Mouse (Mus musculus) layer of hippocampus, adult 9-10 months (tissue): ENCODE results near the gene Rgl3.
A peak's percentile ranks its signal among the peaks of the same experiment; 100 is the strongest.

Experiments used
- DNase-seq: peaks from one replicate; pipeline ENCODE4 v3.0.0; 2022; ENCODE audit warnings: low spot score

Rgl3 gene

DNA sequence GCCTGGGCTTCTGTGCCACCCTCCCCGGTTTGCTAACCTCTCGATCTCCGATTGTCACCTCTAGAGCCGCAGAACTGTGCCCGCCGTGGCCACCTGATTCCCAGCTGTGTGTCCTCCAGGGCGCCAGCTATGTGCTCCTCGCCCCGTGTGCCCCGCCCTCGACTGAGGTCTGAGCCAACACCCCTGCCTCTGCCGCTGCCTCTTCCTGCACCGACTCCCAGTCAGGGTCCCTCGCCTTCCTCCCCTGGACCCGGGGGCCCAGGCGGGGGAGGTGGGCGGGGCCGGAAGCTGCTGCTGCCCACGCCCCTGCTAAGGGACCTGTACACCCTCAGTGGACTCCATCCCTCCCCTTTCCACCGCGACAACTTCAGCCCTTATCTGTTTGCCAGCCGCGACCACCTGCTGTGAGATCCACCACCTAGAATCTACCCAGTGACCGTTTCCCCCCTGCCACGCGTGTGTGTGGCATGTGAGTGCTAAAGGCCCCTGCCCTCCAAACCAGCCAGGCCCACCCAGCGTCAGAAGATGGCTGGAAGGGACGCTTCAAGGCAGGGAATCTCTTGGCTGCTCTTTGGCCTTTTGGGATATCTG, 41.6 kb downstream of the Rgl3 start:
- DNase-seq = no peak

DNA sequence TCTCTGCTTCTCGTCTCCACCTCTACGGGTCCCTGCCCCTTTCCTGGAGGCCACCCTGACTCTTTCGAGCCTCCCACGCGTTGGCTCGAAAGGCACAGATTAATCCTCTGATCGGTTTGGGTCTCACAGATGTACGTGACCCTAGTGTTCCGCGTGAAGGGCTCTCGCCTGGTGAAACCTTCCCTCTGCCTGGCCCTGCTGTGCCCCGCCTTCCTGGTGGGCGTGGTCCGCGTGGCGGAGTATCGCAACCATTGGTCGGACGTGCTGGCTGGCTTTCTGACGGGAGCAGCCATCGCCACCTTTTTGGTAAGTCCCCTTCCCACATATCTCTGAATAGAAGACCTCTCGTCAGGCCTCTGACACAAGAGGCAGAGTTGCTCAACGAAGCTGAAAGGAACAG, 45.0 kb downstream of the Rgl3 start:
- no peak for DNase-seq

DNA sequence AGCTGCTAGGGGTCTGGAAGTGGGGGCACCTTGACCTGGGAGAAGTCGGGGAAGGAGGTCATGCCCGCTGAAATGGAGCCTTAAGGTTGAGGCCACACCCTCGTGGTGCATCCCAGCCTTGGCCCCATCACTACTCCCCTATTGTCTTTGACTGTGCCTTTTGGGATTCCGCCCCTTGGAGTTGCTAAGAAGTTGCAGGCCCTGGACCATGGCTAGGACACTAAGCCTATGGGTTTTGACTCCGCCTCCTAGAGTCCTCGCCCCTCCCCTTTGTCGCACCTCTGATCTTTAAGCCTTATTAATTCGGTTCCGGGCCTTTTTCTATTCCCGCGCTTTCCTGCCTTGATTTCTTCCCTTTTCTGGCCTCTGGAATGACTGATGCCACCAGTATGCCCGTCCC, 45.6 kb downstream of the Rgl3 start:
- DNase-seq = no peak

DNA sequence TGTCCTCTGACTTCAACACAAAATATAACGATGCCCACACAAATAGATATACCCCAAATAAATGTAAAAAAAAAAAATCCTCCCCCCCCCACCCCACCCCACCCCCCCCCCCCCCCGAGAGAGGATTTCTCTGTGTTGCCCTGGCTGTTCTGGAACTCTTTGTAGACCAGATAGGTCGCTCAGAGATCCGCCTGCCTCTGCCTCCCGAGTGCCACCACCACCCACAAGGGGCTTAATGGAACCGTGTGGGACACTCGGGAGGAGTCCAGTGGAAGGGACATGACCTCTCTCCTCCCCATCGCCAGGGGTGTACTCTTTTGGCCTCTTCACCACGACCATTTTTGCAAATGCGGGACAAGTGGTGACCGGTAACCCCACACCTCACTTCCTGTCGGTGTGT, 46.2 kb downstream of the Rgl3 start:
- DNase-seq = no peak

DNA sequence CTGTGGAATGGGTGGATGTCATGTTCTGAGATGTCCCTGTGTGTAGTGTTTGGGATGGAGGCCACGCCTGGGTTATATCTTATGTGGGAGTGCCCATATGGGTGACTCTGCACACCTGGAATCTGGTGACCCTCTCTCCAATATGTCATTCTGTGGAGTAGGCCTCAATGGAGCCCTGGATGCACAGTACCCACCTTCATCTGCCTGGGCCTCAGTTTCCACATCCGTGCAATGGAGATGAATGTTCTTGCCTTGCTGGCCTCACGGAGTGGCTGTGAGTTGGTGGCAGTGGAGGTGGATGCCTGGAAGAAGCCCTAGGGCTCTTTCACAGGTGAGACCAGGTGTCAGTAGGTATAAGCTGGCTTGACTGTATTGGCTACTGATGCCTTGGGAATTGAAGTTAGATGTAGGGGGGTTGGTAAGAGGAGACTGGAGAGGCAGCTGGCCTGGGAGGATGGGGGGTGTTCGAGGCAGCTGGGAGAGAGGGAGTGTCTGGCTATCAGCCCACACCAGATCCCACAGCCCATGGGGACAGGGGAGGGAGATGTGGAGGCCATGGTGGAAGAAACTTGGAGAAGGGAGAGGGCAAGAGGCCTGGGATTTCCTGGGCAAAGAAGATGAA, 50.9 kb downstream of the Rgl3 start:
- no peak for DNase-seq

DNA sequence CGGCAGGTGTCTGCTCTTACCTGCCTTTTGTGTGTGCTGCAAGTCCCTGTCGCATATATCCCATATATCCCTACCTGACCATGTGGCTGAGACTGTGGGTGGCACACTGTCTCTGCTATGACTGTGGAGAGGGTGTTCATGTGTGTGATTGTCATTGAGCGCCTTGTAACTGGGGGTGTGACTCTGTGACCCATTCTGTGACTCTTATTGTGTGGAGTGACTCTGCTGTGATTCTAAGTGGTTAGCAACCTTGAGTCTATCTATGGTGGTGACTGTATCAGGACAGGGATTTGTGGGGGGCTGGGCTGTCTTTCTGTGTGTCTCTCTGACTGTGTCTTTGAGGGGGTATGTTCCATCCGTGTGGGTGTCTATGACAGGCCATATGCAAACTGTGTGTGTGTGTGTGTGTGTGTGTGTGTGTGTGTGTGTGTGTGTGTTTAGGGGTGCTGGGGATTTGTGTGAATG, 51.5 kb downstream of the Rgl3 start:
- no peak for DNase-seq

DNA sequence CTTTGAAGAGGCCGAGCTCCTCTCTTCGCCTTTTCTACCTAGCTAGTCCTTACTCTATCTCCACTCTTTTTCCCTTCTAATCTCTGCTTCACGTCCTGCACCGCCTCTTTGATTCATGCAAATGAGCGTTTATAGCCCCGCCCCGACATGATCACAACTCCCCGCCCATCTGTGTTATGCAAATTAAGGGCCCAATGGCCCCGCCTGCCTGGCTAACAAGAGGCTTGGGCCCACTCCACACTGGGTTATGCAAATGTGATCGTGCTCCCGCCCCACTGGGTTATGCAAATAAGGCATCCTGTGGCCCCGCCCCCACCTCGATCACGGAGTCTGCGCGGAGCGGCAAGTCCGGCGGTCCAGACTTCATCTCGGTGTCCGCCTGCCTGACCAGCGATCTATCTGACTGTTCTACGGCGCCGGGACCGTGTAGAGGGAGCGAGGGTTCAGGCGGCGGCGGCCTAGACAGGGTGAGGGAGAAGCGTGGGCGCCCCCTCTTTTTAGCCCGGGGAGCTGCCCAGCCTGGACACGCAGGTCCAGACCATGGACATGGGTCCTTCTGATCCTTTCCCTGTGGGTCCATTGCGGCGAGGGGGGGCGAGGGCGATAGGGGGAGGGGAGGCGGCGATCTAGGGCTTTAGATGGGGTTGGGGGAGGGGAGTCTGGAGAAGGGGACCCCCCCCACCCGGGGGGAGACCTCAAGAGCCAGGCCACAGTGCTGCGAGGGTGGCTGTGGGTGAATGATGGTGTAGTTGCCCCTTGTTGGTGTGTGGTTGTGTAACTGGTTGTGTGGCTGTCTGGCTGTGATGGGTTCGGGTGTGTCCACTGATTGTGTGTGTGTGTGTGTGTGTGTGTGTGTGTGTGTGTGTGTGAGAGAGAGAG, 52.3 kb downstream of the Rgl3 start, which contains the start of gene Plppr2:
Gene Plppr2 (plus strand): TSS at position 342 of the 879 bp plus-strand sequence.
- peak; percentile 96 for DNase-seq

DNA sequence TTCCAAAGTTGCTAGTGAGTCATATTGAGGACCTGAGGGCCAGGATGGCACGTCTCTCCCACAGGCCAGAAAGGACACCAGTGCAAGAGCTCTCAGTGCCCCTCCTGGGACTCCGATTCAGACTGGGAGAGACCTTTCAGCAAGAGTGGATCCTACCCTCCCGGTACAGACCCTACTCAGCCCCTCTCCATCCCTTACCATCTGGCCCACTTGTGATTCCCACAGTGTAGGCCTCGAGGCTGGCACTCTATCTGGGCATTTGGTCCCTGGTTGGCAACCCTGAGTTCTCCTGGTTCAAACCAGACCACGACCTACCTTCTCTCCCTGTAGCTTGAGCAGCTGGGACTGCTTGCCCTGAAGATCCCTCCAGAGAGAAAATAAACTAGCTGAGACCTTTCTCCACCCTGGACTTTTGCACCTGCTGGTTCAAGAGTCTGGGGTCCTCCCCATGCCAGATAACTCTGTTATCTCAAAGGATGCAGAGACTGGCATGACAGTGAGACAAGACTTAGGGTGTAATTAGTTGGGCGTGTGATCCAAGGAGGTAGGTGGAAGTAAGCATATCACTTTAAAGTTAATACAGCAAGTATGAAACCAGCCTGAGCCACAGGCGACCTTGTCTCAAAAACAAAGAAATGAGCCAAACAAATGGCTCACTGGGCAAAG, 53.6 kb downstream of the Rgl3 start:
- DNase-seq = no peak

DNA sequence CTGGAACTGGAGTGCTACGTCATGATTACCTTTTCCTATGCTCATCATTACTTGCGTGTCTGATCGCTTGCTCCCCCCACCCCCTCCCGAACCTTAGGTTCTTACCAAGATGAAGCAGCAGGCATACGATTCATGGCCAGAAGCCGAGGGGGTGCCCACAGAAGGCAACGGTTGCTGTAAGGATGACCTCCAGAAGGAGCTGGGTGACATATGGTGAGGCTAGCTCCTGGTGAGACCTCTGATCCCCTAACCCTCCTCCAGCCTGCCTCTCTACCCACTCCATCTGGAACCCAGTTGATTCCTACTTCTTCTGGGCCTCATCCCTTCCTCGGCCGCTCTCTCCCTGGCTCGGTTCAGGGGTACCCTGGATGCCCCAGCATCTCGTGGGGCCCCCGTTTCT, 55.2 kb downstream of the Rgl3 start:
- no peak for DNase-seq

DNA sequence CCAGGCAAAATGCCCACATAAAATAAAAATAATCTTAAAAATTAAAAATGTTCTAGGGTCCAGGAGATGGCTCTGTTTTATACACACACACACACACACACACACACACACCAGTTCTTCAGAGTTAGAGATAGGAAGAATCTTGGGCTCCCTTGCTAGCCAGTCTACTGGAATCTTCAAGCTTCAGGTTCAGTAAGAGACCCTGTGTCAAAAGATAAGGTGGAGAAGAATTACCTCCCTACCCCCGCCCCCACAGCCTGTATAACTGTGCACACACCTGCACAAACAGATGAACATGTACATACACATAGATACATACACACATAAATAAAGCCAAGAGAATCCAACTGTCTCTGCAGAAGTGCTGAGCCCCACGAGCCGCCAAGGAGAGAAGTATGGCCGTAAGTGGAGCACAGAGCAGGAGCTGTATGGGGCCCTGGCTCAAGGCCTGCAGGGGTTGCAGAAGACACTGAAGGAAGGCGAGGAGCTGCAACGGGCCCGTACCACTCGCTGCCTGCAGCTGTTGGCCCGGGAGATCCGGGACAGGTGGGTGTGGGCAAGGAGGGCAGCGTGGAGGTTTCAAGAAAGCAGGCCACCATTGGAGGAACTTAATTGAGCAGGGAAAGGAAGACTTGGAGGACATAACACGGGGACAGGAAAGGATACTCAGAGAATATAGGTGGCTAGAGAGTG, 56.7 kb downstream of the Rgl3 start:
- DNase-seq = no peak

DNA sequence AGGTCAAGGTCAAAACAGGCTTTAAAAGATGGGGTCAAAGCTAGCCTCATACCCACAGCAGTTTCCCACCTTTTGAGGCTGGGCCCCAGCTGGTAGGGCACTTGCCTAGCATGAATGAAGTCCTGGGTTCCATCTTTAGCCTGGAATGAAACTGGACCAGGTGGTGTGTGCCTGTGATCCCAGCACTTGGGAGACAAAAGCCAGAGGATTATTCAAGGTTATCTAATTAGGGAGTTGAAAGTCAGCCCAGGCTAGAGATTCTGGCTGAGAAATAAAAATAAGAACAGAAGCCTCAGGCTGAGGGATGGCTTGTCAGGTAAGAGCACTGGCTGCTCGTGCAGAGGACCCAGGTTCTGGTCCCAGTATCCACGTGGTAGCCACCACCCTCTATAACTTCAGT, 57.2 kb downstream of the Rgl3 start:
- no peak for DNase-seq

DNA sequence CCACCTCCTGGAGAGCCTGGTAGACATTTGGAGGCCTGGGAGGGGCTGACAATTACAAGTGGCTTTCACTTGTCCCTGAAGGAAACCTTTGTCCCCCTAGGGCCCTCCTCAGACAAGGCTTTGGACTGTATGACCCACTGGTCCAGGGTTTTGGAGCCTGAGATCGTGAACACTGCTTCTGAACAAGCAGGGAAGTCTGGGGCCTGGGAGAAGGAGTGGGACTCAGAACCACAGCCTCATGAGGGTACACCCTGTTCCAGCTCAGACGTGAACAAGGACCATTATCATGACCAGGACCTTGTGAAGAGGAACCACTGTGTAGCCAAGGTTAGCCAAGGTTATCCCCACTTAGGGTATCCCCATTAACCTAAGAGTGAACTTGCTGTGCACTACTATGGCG, 60.0 kb downstream of the Rgl3 start:
- DNase-seq = no peak

DNA sequence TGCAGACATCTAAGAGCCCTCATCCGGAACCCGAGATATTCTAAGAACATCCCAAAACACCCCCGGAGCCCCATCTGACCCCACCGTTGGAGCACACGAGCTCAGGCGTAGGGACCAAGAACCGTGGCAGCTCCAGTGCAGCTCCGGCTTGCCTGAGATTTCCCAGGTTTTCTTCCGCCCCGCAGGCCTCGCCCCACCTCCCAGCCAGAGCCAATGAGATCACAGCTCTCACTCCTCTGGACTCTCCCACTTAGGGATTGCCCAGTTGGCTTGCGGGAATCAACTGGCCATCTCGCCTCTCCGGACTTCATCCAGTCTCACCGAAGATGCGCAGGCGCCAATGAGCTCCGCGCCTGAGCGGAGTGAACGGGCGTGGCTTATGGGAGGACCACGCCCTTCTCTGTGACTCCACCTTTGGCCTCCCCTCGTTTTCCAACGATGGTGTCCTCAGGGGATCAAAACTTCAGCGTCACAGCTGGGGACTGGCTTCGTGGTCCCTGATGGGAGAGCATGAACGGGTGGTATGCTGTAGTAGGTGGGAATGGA, 62.0 kb downstream of the Rgl3 start, which contains the start of the genes Ccdc159 and Tmem205:
Gene Ccdc159 (plus strand): TSS at position 264 of the 546 bp plus-strand sequence.
Gene Tmem205 (minus strand): TSS at position 349 of the 546 bp plus-strand sequence.
- peak; percentile 83 for DNase-seq

DNA sequence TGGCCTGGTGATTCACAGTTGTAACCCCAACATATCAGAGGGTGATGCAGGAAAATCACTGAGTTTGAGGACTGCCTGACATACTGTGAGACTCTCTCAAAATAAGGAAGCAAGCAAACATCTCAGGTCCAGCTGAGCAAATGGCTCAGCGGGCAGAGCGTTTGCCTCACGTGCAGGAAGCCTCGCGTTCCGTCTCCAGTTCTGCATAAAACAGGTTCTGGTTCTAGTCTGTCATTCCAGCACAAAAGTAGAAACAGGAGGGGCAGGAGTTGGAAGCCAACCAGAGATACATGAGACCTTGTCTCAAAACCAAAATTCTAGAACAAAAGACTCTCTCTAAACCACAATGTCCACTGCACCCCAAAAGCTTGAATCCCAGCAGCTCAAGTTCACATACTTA, 62.5 kb downstream of the Rgl3 start:
- no peak for DNase-seq

DNA sequence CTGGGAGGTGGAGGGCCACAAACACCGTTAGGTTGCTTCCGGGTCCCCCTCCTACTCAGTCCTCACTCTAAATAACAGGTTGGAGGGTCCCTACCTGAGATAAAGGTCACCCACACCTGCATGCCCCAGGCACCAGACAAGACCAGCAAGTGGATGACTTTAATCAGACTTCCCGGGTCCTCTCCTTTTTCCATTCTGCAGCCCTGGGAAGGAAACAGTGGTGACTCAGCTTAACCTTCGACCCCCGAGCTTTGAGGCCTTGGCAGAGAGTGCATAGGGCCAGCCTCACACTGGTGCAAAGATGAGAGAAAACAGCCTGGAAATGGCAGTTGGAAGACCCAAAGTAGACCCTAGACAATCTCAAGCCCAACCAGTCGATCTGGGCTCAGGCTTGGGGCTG, 63.1 kb downstream of the Rgl3 start:
- DNase-seq = no peak

DNA sequence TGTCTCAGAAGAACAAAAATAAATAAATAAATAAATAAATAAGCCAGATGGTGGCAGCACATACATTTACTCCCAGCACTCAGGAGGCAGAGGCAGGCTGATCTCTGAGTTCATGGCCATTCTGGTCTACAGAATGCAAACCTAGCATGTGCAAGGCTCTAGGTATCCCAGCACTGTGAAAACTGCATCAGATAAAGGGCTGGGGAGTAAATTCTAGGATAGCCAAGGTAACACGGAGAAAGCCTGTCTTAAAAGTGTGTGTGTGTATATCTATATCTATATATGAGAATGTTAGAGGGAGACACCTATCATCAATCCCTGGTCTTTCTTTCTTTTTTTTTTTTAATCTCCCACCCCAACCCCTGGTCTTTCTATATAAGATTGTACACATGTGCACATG, 63.7 kb downstream of the Rgl3 start:
- no peak for DNase-seq

DNA sequence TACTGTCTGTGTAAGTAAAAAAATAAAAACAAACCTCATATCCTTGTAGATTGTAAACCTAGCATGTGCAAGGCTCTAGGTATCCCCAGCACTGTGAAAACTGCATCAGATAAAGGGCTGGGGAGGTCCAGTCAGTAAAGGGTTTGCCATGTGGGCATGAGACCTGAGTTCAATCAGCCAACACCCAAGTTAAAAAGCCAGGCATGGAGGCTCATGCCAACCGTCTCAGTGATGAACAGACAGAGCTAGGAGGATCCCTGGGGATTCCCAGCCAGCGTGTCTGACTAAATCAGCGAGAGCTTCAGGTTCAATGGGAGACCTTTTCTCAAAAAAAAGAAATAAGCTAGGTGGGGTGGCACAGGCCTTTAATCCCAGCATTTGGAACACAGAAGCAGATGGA, 64.2 kb downstream of the Rgl3 start:
- no peak for DNase-seq

DNA sequence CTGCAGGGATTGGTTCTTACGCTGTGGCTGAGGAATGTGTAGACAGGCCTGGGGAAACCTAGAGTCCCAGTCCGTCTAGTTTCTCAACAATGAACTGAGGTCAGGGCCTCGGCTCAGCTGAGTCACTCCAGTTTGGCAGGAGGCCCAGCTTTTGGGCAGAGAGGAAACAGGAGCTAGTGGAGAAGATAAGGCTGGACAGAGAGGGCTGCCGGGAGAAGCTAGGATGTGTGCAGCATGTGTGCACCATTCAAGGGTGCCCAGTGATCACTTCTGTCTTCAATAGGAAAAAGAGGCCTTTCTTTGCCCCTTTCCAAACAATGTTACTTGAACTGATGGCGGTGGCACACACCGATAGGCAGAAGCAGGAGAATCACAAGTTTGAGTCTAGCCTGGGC, 65.2 kb downstream of the Rgl3 start:
- no peak for DNase-seq

DNA sequence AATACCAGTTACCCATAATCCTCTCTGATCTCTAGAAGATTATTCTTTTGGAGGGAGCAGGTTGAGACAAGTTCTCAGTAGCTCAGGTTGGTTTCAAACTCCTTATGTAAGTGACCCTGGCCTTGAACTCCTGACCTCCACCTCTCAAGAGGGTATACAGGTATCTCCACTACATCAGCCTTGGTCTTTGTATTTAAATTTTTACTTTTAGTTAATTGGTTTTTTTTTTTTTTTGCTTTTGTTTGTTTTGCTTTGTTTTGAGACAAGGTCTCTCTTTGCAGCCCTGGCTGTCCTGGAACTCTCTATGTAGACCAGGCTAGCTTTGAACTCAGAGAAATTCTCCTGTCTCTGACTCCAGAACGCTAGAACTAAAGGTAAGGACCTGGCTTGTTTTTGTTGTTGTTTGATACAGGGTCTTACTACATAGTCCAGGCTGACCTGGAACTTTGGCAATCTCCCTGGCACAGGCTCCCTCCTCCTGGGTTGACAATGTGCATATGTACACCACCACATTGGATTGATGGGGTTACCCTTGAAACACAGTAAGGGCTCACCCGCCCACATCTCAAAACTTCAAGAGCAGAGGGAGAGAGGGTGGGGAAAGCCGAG, 65.7 kb downstream of the Rgl3 start:
- DNase-seq = no peak

DNA sequence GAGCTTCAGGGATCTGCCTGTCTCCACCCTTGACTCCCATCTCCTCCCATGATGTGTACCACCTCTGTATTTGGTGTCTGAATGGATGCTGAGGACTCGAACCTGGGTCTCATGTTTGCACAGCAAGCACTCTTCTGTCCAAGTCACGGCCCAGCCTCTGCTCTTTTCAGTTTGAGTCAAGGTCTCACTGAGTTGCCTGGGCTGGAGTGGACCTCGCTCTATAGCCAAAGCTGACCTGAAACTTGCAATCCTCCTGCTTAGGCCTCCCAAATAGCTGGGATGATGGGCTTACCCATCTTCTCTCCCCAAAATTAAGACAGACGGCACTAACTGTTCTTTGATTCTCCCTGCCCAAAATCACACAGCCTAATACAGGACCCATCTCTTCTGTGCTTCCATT, 66.2 kb downstream of the Rgl3 start:
- DNase-seq = no peak
